Mouse (Mus musculus): Measurements from ENCODE around the gene Fam178b. TPM values are rescaled to one million over a fixed set of nuclear protein-coding genes. Genes with fewer than 3 reads are reported as not detected.
"Not testable (repeated sequence)": the region's sequence is repeated elsewhere in the genome, so short reads cannot be mapped to it uniquely, and the experiment has no call there.

Gene Fam178b
- total RNA-seq, 2 experiments from 2014 or later, result 0.36 to 0.40 TPM

- DNase-seq, result peak; percentile 98
Measured at GRCm38 (mm10) chr1:36546888-36547471, 136.0 kb downstream of the Fam178b start, which contains the start of gene Ankrd39. TSS of gene Ankrd39 (minus strand) at chr1:36547445.

DNA sequence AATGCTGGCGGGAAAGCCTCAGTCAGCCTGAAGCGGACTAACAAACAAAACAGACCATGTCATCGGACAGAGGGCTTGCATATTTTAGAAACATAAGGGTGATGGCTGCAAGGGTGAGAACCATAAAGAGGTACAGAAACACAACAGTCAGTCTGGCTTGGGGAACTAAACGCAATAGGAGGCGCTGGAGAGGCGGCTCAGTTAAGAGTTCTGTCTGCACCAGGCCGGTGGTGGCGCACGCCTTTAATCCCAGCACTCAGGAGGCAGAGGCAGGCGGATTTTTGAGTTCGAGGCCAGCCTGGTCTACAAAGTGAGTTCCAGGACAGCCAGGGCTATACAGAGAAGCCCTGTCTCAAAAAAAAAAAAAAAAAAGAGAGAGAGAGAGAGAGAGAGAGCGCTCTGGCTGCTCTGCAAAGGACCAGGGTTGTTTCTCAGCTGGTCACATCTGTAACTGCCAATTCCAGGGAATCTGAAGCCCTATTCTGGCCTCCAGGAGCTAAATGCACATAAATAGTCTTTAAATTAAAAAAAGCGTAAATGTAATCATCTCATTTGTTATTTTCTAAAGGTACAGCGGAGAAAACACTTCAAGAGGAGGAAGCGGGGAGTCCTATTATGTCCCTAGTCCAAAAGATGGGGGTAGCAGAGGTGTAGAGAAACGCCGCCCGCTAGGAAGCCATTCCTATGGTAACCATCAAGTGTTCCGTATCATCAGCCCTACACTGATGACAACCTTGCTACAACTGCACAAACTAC lies 137.0 kb downstream of the Fam178b start:
- peak; percentile 52 to 59 for DNase-seq

- DNase-seq, result peak; percentile 46 to 51
Measured at GRCm38 (mm10) chr1:36545382-36545781, 137.6 kb downstream of the Fam178b start.

- DNase-seq, result no peak
Measured at GRCm38 (mm10) chr1:36542925-36543324, 140.1 kb downstream of the Fam178b start.

GRCm38 (mm10) chr1:36541844-36542243 lies 141.1 kb downstream of the Fam178b start:
- DNase-seq, result no peak

- DNase-seq, result no peak
Measured at GRCm38 (mm10) chr1:36540807-36541206, 142.2 kb downstream of the Fam178b start.

- DNase-seq, result no peak
Measured at GRCm38 (mm10) chr1:36540132-36540531, 142.9 kb downstream of the Fam178b start.

DNA sequence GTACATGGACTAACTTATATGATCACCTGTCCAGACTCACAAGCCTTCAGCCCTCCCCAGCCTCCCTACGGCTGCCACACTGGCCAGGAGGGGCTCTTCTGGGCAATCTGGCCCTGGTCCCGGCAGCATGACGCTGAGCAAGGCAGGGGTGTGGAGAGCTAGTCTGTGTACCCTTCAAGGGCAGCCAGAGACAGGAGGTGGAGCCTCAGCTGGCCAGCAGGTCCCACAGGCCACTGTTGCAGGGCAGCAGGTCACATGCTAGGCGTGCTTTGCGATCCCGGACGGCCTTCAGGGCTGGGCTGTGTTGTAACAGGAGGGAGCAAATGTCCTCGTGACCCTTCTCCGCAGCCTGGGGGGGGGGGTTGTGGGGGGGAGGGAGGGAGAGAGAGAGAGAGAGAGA lies 143.8 kb downstream of the Fam178b start, which contains the start of gene Gm42417:
Gm42417 (minus strand) TSS at position 244 of the 400 bp plus-strand sequence.
- peak; percentile 94 for DNase-seq

GRCm38 (mm10) chr1:36538727-36539126 lies 144.3 kb downstream of the Fam178b start:
- DNase-seq, result no peak

- DNase-seq, result not testable (repeated sequence)
Measured at GRCm38 (mm10) chr1:36536783-36537182, 146.2 kb downstream of the Fam178b start, which contains the start of gene Ankrd23. TSS of gene Ankrd23 (minus strand) at chr1:36536883.

DNA sequence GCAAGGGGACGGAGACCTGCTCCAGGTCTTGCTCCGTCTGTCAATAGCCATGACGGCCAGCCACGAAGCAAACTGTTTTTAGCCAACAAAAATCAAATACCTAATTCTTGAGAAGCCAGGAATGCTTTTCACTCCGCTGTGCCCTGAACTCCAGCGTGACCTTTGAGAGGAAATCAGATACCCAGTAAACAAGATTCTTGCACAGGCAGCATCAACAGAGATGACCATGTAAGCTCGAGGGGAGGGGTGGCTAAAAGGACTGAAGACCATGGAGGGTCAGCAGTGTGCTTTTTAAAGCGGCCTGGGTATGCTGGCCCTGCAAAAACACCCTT lies 146.6 kb downstream of the Fam178b start:
- no peak for DNase-seq

- peak; percentile 65 to 73 for DNase-seq
Measured at GRCm38 (mm10) chr1:36535477-36536396, 147.2 kb downstream of the Fam178b start.

DNA sequence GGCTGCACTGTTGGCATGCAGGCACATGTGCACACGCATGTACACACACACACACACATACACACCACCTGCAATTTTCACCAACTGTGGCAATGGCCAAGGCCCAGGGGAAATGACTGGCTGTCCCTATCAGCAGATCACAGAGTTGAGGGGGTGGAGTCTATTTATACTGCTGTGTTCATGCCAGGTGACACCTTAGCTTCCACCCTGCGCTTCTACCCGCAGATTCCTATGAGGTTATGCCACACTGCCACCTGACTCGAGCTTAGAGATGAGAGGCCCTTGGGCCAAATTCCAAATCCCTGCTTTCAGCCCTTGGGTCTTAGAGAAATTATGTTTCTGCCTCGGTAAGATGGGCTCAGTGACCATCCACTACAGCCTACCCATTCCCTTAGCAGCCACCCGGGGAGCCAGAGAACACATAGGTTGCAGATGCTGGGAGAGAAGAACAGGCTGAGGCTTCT lies 148.4 kb downstream of the Fam178b start:
- no peak for DNase-seq

GRCm38 (mm10) chr1:36533546-36533945 lies 149.4 kb downstream of the Fam178b start:
- no peak for DNase-seq

DNA sequence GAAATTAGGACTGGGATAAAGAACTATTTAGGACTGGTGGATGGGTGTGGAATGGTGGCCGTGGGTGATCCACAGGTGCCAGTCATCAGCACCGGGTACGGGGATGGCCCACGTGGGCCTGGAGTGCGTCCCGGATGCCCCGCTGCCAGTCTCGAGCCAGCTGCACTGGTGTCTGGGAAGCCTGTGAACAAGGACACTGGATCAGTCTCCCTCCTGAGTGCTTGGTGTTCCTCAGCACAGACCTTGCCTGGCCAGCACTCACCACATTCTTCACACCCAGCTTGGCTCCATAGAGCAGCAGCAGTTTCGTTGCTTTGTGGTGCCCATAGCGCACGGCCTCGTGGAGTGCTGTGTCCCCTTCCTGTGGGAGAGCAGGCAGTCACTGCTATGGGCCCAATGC lies 151.5 kb downstream of the Fam178b start:
- no peak for DNase-seq

- DNase-seq, result no peak
Measured at GRCm38 (mm10) chr1:36530962-36531361, 152.0 kb downstream of the Fam178b start.

DNA sequence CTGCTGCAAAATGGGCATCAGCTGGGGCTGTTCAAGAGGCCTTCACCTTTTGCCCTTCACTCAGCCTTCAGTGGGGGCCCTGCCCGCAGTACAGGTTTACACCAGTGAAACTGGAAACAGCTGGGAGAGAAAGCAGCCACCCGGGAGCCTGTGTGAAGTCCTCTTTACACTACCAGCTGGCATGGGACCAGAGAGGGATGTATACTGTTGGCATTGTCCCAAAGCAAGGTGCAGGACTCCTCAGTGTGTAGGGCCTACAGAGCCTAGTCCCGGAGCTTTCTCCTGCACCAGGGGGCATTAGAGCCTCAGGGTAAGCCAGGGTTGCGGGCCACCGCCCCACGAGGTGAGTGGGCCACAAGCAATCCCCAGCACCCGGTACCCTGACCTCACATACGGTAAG lies 152.5 kb downstream of the Fam178b start:
- DNase-seq, result no peak

DNA sequence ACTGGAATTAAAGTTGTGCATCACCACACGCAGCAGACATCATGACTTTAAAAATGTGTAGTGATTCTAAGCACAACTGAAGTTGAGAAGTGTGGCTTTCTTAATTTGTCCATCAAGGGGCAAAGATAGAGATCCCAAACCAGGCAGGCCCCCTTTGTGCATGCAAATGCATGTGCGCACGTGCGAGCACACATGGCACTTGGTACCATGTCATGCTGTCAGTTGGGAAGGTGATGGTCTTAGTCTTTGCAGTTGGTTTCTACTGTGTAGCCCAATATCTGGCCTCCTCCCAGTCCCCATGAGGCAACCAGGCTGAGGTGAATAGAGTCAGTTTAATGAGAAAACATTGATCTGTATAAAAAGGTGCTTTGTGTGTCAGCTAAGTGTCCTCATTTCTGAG lies 153.1 kb downstream of the Fam178b start:
- no peak for DNase-seq

GRCm38 (mm10) chr1:36529274-36529673 lies 153.7 kb downstream of the Fam178b start:
- DNase-seq, result no peak

DNA sequence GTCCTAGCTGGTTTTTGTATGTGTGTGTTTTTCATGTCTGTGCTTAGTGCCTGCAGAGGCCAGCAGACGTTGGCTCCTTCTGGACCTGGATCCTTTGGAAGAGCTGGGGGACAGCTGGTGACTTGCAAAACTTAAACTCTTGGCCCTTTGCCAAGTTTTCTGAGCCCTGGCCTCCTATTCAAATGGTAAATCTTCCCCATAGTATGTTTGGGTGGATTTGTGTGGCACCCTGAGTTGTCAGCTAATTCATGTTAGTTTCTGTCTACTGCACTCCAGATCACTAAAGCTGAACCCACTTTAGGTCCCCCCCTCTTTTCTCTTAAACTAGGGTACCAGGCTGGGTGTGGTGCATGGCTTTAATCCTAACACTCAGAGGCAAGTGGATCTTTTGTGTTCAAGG lies 154.6 kb downstream of the Fam178b start:
- no peak for DNase-seq

DNA sequence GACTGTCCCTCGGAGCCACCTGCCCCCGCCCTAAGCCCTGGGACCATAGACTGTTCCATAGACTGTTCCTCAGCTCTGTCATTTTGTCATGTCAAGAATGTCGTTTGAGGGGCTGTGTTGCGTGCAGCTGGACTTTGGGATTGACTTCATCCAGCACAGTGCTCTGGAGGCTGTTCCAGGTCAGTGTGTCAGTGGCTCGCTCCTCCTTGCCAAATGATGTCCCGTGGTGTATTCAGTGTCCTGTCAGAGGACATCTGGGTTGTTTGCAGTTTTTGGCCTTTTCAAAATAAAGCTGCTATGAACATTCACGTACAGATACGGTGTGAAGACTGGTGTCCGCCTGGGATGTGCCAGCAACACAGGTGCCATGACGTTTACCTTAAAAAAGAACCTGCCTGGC lies 156.1 kb downstream of the Fam178b start:
- no peak for DNase-seq

- no peak for DNase-seq
Measured at GRCm38 (mm10) chr1:36525774-36526173, 157.2 kb downstream of the Fam178b start.

GRCm38 (mm10) chr1:36524058-36524457 lies 158.9 kb downstream of the Fam178b start:
- DNase-seq, result no peak
